In genomic region chr2:158204114-158204513, GRCm38 (mm10) we compare ENCODE assay signal across 9 mouse cellular contexts. TPM values are rescaled to one million over a fixed set of nuclear protein-coding genes. Genes with fewer than 3 reads are reported as not detected.
DNase-seq lines count a peak whose midpoint lies in the region; ATAC-seq and TF ChIP-seq lines count a peak whose summit lies in the region.
"Had no signal": no experiment of that assay in that cellular context is flagged by ENCODE, and none has a peak within 500 bp of the region (broad histone marks: within the 10 kb centered on the region; RNA-seq: fewer than 3 reads in every experiment).

No protein-coding gene starts in this region.

- TF ChIP-seq POLR2A in lung, adult 2 months (IDR thresholded peaks at IDR 0.05; ENCODE audit: borderline replicate concordance, extremely low read depth, low read depth, low read length), result no peak

- peaks cover 1% of the 10 kb centered on the region; the same call in 1 of the 2 replicates for H3K4me1 ChIP-seq in lung, adult 2 months (ENCODE audit: control insufficient read depth, insufficient read depth, low read length)

- peak; percentile 67 for ATAC-seq in granulocyte monocyte progenitor cell, adult 5-6 weeks (replicated peaks; ENCODE audit: poor library complexity, severe bottlenecking)

- TF ChIP-seq CTCF in lung, adult 2 months (IDR thresholded peaks at IDR 0.05; ENCODE audit: insufficient read depth, low read length), result peak; percentile 93

- no peak overlapping the region for H3K4me3 ChIP-seq in lung, adult 2 months (replicated peaks; ENCODE audit: extremely low read depth, low read depth, low read length)
- H3K4me3 ChIP-seq: neural tube, embryonic 13.5 days had no signal

- WGBS in lung, adult 2 months, result 8% methylated on average over 7 of the region's 7 CpGs

- DNase-seq in CD4-positive helper T cell, adult 2 months (ENCODE audit: low read depth, low spot score), result peak; percentile 69
- DNase-seq in adrenal gland, adult 2 months, result peak; percentile 80
- peak; percentile 78 for DNase-seq in embryo, embryonic 10 days (ENCODE audit: low spot score)
- peak; percentile 83 to 87 for DNase-seq in kidney, postnatal 25 days
- DNase-seq in lung, adult 2 months, result peak; percentile 82
- DNase-seq in ovary, postnatal 36 days (ENCODE audit: low spot score), result peak; percentile 77
- DNase-seq in thymus, postnatal 10 days (ENCODE audit: low spot score in 2 of 2), result peak; percentile 30 to 82

RNA-seq across cellular contexts. Expression of gene D630003M21Rik, which starts 24.9 kb away (rescaled TPM):
- 1 to 10 TPM; 1.4 to 4.1 TPM for total RNA-seq in adrenal gland, adult 2 months (2021)
- 3.1 and 6.5 TPM in 2 replicates for polyA plus RNA-seq in adrenal gland, adult 2 months (2012; rRNA removed)
- 0.21 TPM in 1 of 2 replicates, not detected in the other for total RNA-seq in granulocyte monocyte progenitor cell, adult 5-6 weeks (2014; fragmentation: Nextera tagmentation)
- total RNA-seq in granulocyte monocyte progenitor cell, adult 5-6 weeks (2017), result not detected in 2 replicates
- polyA plus RNA-seq in lung, adult 2 months (2012; rRNA removed), result 1.9 and 2.0 TPM in 2 replicates

RNA-seq across cellular contexts. Expression of gene Bpi, which starts 53.8 kb away (rescaled TPM):
- not detected for total RNA-seq in adrenal gland, adult 2 months (2021)
- polyA plus RNA-seq in adrenal gland, adult 2 months (2012; rRNA removed), result not detected in 2 replicates
- not detected in 2 replicates for total RNA-seq in granulocyte monocyte progenitor cell, adult 5-6 weeks (2014; fragmentation: Nextera tagmentation)
- not detected in 2 replicates for total RNA-seq in granulocyte monocyte progenitor cell, adult 5-6 weeks (2017)
- polyA plus RNA-seq in lung, adult 2 months (2012; rRNA removed), result not detected in 2 replicates
- polyA plus RNA-seq: neural tube, embryonic 13.5 days had no signal

RNA-seq across cellular contexts. Expression of gene Tgm2, which starts 57.9 kb away (rescaled TPM):
- total RNA-seq in adrenal gland, adult 2 months (2021), result 100 to 1,000 TPM in 1 of 2 experiments, 10 to 100 TPM in 1; 63.6 to 105 TPM
- polyA plus RNA-seq in adrenal gland, adult 2 months (2012; rRNA removed), result 66.9 and 71.9 TPM in 2 replicates
- not detected in 2 replicates for total RNA-seq in granulocyte monocyte progenitor cell, adult 5-6 weeks (2014; fragmentation: Nextera tagmentation)
- total RNA-seq in granulocyte monocyte progenitor cell, adult 5-6 weeks (2017), result 0.04 and 0.21 TPM in 2 replicates
- polyA plus RNA-seq in lung, adult 2 months (2012; rRNA removed), result 285 and 297 TPM in 2 replicates

Comparison
In these comparisons a context has a peak if more than half of its experiments do, and no peak if none do; other contexts are left out.
1. RNA of gene Tgm2, which starts 57.9 kb away (total RNA-seq): 63.6 to 105 TPM in adrenal gland, adult 2 months; 0.04 to 0.21 TPM in granulocyte monocyte progenitor cell, adult 5-6 weeks; every median in the first group is over 10 times any median in the second.
2. Peak in every context shown above with its lines, with median percentiles within 50 percentile points of each other: DNase-seq.